Mouse (Mus musculus) testis, adult 2 months (tissue): ENCODE data around the gene Cyp2a22. TPM values are rescaled to one million over a fixed set of nuclear protein-coding genes. Genes with fewer than 3 reads are reported as not detected.
"Not testable (repeated sequence)": the region's sequence is repeated elsewhere in the genome, so short reads cannot be mapped to it uniquely, and the experiment has no call there.

Experiments
- H3K27ac ChIP-seq: fragments of 200-500 bp; 2 replicates; pipeline ENCODE4 v1.5.1; 2012; ENCODE audit warnings: low read depth, low read length; ENCODE audit not compliant: control insufficient read depth, insufficient read depth
- H3K27me3 ChIP-seq: fragments of 200-500 bp; 2 replicates; pipeline ENCODE4 v1.6.1; 2012; ENCODE audit warnings: mild to moderate bottlenecking, low read length, moderate library complexity; ENCODE audit not compliant: control insufficient read depth, insufficient read depth
- H3K36me3 ChIP-seq: fragments of 200-500 bp; 2 replicates; pipeline ENCODE4 v1.6.1; 2012; ENCODE audit warnings: mild to moderate bottlenecking, low read length; ENCODE audit not compliant: control insufficient read depth, insufficient read depth
- H3K4me1 ChIP-seq: fragments of 200-500 bp; 2 replicates; pipeline ENCODE4 v1.6.1; 2012; ENCODE audit warnings: low read length; ENCODE audit not compliant: control insufficient read depth, insufficient read depth
- H3K4me3 ChIP-seq: fragments of 200-500 bp; 2 replicates; pipeline ENCODE4 v1.5.1; 2012; ENCODE audit warnings: low read depth, mild to moderate bottlenecking, low read length, moderate library complexity, mixed read lengths; ENCODE audit not compliant: control insufficient read depth
- CTCF ChIP-seq: fragments of 200-500 bp; IDR thresholded peaks from 2 replicates; pipeline ENCODE4 v1.5.1; 2012; ENCODE audit warnings: low read depth, mild to moderate bottlenecking, inconsistent platforms, low read length, moderate library complexity; ENCODE audit not compliant: control insufficient read depth, insufficient read depth, insufficient replicate concordance
- POLR2A ChIP-seq: fragments of 200-500 bp; IDR thresholded peaks from 2 replicates; pipeline ENCODE4 v1.6.1; 2012; ENCODE audit warnings: low read depth, mild to moderate bottlenecking, inconsistent platforms, low read length, moderate library complexity; ENCODE audit not compliant: control insufficient read depth
- polyA plus RNA-seq: library from polyadenylated mRNA; depleted of rRNA; stranded (reverse); fragments of >200 nt; gene quantifications from 2 replicates; pipeline ENCODE4 v1.2.3, GENCODE M21; 2012; rRNA removed

The Cyp2a22 gene
- polyA plus RNA-seq = not detected in 2 replicates

DNA sequence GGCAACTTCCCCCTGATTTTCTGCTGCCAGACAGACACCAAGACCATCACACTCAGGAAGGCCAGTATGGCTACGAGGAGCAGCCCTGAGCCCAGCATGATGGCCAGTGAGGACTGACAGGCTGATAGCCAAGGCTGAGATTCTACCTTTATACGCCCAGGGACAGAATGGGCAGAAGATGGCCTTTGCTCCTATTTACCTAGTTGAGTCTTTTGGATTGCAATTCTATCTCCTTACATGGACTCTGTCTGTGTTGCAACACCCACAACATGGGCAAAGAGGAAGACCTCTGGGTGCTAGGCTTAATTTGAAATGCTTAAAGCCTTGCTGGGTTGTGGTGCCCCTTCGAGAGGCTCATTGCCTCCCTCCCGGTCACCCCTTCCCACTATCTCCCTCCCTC is at the start of gene Cyp2a22:
Gene Cyp2a22 (minus strand): TSS at position 123 of the 400 bp plus-strand sequence.
- no peaks in the 10 kb centered on the region for H3K36me3 ChIP-seq
- no peak within 1 kb of the TSS for H3K27ac ChIP-seq
- H3K27me3 ChIP-seq = no peaks in the 10 kb centered on the region
- no peak within 1 kb of the TSS for H3K4me3 ChIP-seq
- TF ChIP-seq CTCF = no peak
- TF ChIP-seq POLR2A = no peak
- no peaks in the 10 kb centered on the region for H3K4me1 ChIP-seq

DNA sequence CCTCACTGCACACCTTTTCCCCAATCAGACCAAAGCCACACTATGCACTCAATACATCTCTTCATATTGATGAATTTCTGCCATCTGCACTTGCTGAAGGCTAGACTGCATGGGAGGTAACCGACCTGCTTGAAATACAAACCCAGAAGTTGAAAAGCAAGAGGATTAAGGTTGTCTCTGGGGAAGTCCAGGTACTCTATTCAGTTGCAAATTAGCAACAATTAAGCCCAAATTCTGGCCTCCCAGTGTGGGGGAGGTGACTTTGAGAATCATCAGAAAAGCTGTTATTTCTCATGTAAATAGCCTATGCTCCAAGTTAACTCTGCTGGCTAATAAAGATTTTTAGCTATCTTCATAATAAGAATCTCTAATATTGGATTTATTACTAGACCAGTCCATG is 44.0 kb upstream of the Cyp2a22 start:
- H3K27me3 ChIP-seq, H3K36me3 ChIP-seq, H3K27ac ChIP-seq, H3K4me1 ChIP-seq, H3K4me3 ChIP-seq: not testable (repeated sequence)

DNA sequence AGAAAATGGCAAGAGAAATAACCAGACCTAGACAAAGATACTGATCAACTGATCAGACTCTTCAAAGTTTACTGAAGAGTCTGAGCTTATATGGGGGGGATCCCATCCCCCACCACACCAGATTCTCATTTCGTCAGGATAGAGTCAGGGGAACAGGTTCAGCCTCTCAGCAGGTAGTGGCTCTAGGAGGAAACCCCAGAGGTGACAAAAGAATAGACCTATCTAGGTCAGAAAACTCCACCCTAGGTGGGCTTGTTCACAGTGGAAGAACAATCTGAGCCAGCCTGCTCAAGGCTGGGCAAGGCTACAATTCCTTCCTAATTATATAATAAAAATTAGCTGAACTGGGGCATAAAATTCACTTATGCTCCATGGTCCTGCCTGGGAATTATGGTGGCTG is 43.4 kb upstream of the Cyp2a22 start:
- H3K27me3 ChIP-seq = no peaks in the 10 kb centered on the region
- no peak overlapping the region for H3K4me3 ChIP-seq
- H3K36me3 ChIP-seq = no peaks in the 10 kb centered on the region
- TF ChIP-seq POLR2A (no peak), CTCF (no peak)
- H3K27ac ChIP-seq = no peak overlapping the region
- H3K4me1 ChIP-seq = no peaks in the 10 kb centered on the region

- H3K4me1 ChIP-seq, H3K4me3 ChIP-seq, H3K27ac ChIP-seq, H3K36me3 ChIP-seq, H3K27me3 ChIP-seq: not testable (repeated sequence)
Observed at GRCm38 (mm10) chr7:26981937-26982336, 42.8 kb upstream of the Cyp2a22 start.

DNA sequence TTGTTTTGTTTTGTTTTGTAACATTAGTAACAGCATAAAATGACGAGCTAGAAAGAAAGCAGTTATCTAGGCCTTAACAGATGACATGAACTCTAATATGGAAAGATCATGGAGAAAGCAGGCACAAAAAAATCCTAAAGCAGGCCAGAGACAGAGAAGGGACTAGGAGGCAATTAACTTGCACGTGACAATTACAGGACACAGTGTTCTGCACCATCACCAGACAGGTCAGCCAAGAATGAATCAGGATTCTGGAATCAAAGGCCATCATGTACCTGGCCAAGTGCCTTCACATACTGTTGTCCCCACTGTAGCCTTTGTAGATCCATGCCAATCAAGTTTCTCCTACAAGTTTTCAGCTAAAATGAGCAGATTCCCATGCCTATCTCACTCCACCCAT is 42.3 kb upstream of the Cyp2a22 start:
- not testable (repeated sequence) for H3K36me3 ChIP-seq, H3K27me3 ChIP-seq, H3K27ac ChIP-seq, H3K4me3 ChIP-seq, H3K4me1 ChIP-seq

DNA sequence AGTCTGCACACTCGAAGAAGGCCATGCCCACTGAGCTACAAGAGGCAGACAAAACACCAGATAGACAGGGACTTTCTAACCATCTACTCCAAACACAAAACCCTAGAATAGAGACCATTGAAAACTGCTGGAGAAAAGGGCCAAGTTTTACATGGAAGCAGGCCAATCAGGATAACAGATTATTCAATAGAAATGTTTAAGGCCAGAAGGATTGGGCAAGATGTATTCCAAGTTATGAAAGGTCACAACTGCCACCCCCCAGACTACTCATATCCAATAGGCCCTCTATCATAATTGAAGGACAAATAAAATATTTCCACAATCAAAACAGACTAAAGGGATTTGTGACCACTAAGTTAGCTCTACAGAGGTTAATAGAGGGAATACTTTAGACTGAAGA is 23.2 kb upstream of the Cyp2a22 start:
- not testable (repeated sequence) for H3K27me3 ChIP-seq, H3K4me3 ChIP-seq

GRCm38 (mm10) chr7:26953306-26953705 is 14.1 kb upstream of the Cyp2a22 start:
- H3K4me1 ChIP-seq, H3K27me3 ChIP-seq, H3K4me3 ChIP-seq, H3K27ac ChIP-seq, H3K36me3 ChIP-seq: not testable (repeated sequence)

More for the DNA sequence above, 23.2 kb upstream of the Cyp2a22 start:
- not testable (repeated sequence) for H3K36me3 ChIP-seq, H3K4me1 ChIP-seq, H3K27ac ChIP-seq

- H3K4me3 ChIP-seq, H3K4me1 ChIP-seq, H3K36me3 ChIP-seq, H3K27ac ChIP-seq, H3K27me3 ChIP-seq: not testable (repeated sequence)
Observed at GRCm38 (mm10) chr7:26952671-26953070, 13.5 kb upstream of the Cyp2a22 start.

DNA sequence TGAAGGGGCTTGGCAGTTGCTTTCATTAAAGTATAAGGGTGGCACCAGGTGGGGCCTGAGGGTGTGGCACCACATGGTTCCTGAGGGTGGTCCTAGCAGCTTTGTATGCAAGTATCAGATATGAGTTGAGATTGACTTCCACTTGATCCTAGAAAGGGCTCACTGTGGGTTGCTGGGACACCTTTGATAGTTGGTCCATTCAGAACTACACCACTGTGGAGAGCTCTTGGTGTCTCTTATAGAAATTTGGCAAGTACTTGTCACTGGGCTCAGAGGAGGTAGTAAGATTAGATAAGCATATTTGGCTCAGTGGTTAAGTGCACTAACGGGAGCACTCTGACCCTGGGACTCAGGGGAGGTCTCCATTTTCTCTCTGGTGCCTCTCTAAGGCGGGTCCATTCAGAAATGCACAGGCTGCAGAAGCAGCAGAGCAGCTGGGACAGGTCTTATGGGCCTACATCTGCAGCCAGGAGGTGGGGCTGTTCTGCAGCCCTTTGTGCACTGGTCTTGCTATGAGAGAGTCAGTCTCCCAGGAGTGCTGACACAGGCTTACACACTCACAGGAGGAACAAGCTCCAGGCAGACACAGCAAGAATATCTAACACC is 2.2 kb upstream of the Cyp2a22 start:
- not testable (repeated sequence) for H3K4me1 ChIP-seq, H3K36me3 ChIP-seq, H3K27ac ChIP-seq, H3K27me3 ChIP-seq, H3K4me3 ChIP-seq

DNA sequence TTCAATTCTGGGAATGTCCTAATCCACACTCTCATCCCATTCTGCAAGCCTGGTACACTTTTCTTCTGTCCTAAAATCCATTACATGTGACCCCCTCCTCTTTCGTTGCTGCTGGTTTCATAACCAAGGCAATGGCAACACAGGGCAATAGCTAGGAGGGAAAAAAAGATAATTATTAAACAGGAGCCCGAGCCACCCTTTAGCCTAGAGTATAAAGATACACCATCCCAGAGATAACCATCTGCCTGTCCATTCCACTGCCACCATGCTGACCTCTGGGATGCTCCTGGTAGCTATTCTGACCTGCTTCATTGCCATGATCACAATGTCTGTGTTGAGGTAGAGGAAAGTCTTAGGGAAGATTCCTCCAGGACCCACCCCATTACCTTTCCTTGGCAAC is 22.1 kb downstream of the Cyp2a22 start:
- H3K36me3 ChIP-seq, H3K4me1 ChIP-seq, H3K4me3 ChIP-seq, H3K27me3 ChIP-seq, H3K27ac ChIP-seq: not testable (repeated sequence)
